ENCODE assay signal across 12 mouse cellular contexts in the genomic region with DNA sequence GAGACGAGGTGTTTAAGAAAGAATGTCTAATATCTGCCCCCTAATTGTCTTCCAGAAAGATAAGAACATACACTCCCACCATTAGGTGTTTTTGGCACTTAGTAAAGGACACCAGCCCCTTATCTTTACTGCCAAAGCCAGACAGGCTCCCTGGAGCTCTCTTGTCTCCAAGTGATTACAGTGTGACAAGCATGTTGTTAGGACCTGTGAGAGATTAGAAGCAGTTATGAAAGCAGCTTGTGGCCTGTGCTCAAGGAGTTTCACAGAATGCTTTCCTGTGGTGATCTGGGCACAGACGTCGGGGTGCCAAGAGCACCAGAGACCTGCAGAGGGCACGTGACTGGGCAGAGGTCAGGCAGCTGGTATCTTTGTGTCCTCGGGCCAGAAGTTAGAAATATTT. TPM values are rescaled to one million over a fixed set of nuclear protein-coding genes. Genes with fewer than 3 reads are reported as not detected.
A peak's percentile ranks its signal among the peaks of the same experiment; 100 is the strongest.
DNase-seq lines count a peak whose midpoint lies in the region; ATAC-seq and TF ChIP-seq lines count a peak whose summit lies in the region.
"Had no signal": no experiment of that assay in that cellular context is flagged by ENCODE, and none has a peak within 500 bp of the region (broad histone marks: within the 10 kb centered on the region; RNA-seq: fewer than 3 reads in every experiment).

No protein-coding gene starts in this region.

- H3K27ac ChIP-seq in stomach, embryonic 14.5 days (ENCODE audit: low read length) = no peak overlapping the region
- H3K27ac ChIP-seq in stomach, postnatal 0 days (replicated peaks) = no peak overlapping the region
- peak overlapping the region; percentile 50 for H3K27ac ChIP-seq in intestine, postnatal 0 days (ENCODE audit: low read depth, low read length)
- H3K27ac ChIP-seq in stomach, embryonic 16.5 days (ENCODE audit: low read length) = peak overlapping the region; percentile 47; the same call in 1 of the 2 replicates
- H3K27ac ChIP-seq in layer of hippocampus, adult 2 months = no peak overlapping the region
- H3K27ac ChIP-seq: hindbrain, embryonic 14.5 days; midbrain, embryonic 13.5 days had no signal

- DNase-seq in embryo, embryonic 10.5 days (ENCODE audit: low spot score) = peak; percentile 22
- DNase-seq in embryo, embryonic 11 days = no peak
- no peak for DNase-seq in stomach, postnatal 0 days (ENCODE audit: low spot score)
- DNase-seq in retina, postnatal 1 day = no peak
- no peak for DNase-seq in layer of hippocampus, adult 2 months (ENCODE audit: low spot score in 2 of 2)
- DNase-seq: cerebellum, adult 11-12 months had no signal

- no peak for TF ChIP-seq EP300 in stomach, postnatal 0 days (optimal IDR thresholded peaks at IDR 0.05)

- H3K4me3 ChIP-seq in stomach, embryonic 14.5 days (ENCODE audit: low read depth, low read length) = no peak overlapping the region
- H3K4me3 ChIP-seq in stomach, postnatal 0 days (ENCODE audit: low read depth, low read length) = no peak overlapping the region
- no peak overlapping the region for H3K4me3 ChIP-seq in intestine, postnatal 0 days (ENCODE audit: low read depth, low read length)
- no peak overlapping the region for H3K4me3 ChIP-seq in stomach, embryonic 16.5 days (replicated peaks; ENCODE audit: low read length)
- no peak overlapping the region for H3K4me3 ChIP-seq in layer of hippocampus, adult 2 months
- H3K4me3 ChIP-seq: midbrain, embryonic 13.5 days had no signal

- H3K36me3 ChIP-seq in stomach, embryonic 14.5 days (ENCODE audit: control insufficient read depth, insufficient read depth, low read length) = no peaks in the 10 kb centered on the region; the same call in 1 of the 2 replicates
- no peaks in the 10 kb centered on the region for H3K36me3 ChIP-seq in stomach, postnatal 0 days (ENCODE audit: control insufficient read depth, insufficient read depth, low read length)
- H3K36me3 ChIP-seq in intestine, postnatal 0 days (ENCODE audit: control insufficient read depth, insufficient read depth) = no peaks in the 10 kb centered on the region; the same call in 1 of the 2 replicates
- H3K36me3 ChIP-seq in stomach, embryonic 16.5 days (ENCODE audit: control insufficient read depth, insufficient read depth, low read length) = no peaks in the 10 kb centered on the region

- ATAC-seq in stomach, embryonic 14.5 days (ENCODE audit: insufficient number of reproducible peaks, insufficient read depth, low FRiP score, low read depth) = peak; percentile 51; the same call in 1 of the 2 replicates
- ATAC-seq in stomach, postnatal 0 days (ENCODE audit: low FRiP score, low TSS enrichment) = no peak
- ATAC-seq in intestine, postnatal 0 days = peak; percentile 60
- ATAC-seq in stomach, embryonic 16.5 days (ENCODE audit: insufficient read depth, low FRiP score) = peak; percentile 68; the same call in 1 of the 2 replicates
- ATAC-seq: midbrain, embryonic 13.5 days had no signal

- no peaks in the 10 kb centered on the region for H3K9me3 ChIP-seq in stomach, embryonic 14.5 days (ENCODE audit: control insufficient read depth, low read depth, low read length)
- no peaks in the 10 kb centered on the region for H3K9me3 ChIP-seq in stomach, postnatal 0 days (ENCODE audit: control insufficient read depth, low read length)
- H3K9me3 ChIP-seq in intestine, postnatal 0 days (ENCODE audit: control insufficient read depth) = no peaks in the 10 kb centered on the region
- no peaks in the 10 kb centered on the region for H3K9me3 ChIP-seq in stomach, embryonic 16.5 days (replicated peaks; ENCODE audit: control insufficient read depth, low read length)
- H3K9me3 ChIP-seq: midbrain, embryonic 13.5 days had no signal

- no peaks in the 10 kb centered on the region for H3K4me1 ChIP-seq in stomach, embryonic 14.5 days (ENCODE audit: control insufficient read depth, insufficient read depth, low read length)
- no peaks in the 10 kb centered on the region for H3K4me1 ChIP-seq in stomach, postnatal 0 days (replicated peaks; ENCODE audit: control insufficient read depth, insufficient read depth)
- H3K4me1 ChIP-seq in intestine, postnatal 0 days (replicated peaks; ENCODE audit: control insufficient read depth, insufficient read depth, low read length) = peaks cover 6% of the 10 kb centered on the region; the same call in 1 of the 2 replicates
- H3K4me1 ChIP-seq in stomach, embryonic 16.5 days (ENCODE audit: control insufficient read depth, insufficient read depth, low read length) = no peaks in the 10 kb centered on the region

- no peak for TF ChIP-seq CTCF in stomach, postnatal 0 days (IDR thresholded peaks at IDR 0.05; ENCODE audit: low read depth)
- TF ChIP-seq CTCF in intestine, postnatal 0 days (IDR thresholded peaks at IDR 0.05; ENCODE audit: low read depth) = no peak
- no peak for TF ChIP-seq CTCF in layer of hippocampus, adult 2 months (conservative IDR thresholded peaks at IDR 0.05)

- H3K27me3 ChIP-seq in stomach, embryonic 14.5 days (ENCODE audit: control insufficient read depth, insufficient read depth, low read length) = no peaks in the 10 kb centered on the region
- no peaks in the 10 kb centered on the region for H3K27me3 ChIP-seq in stomach, postnatal 0 days (ENCODE audit: control insufficient read depth, insufficient read depth, low read length)
- H3K27me3 ChIP-seq in intestine, postnatal 0 days (replicated peaks; ENCODE audit: control insufficient read depth, insufficient read depth, low read length) = no peaks in the 10 kb centered on the region
- no peaks in the 10 kb centered on the region for H3K27me3 ChIP-seq in stomach, embryonic 16.5 days (ENCODE audit: control insufficient read depth, insufficient read depth, low read length)
- H3K27me3 ChIP-seq: midbrain, embryonic 13.5 days had no signal

- H3K4me2 ChIP-seq in stomach, embryonic 14.5 days (replicated peaks; ENCODE audit: low read depth, low read length) = no peak overlapping the region
- no peak overlapping the region for H3K4me2 ChIP-seq in stomach, postnatal 0 days (replicated peaks; ENCODE audit: low read depth)
- 0 out of 2 replicates have a peak overlapping the region, but pooled peaks have one; percentile 17 for H3K4me2 ChIP-seq in intestine, postnatal 0 days (replicated peaks; ENCODE audit: low read depth)
- no peak overlapping the region for H3K4me2 ChIP-seq in stomach, embryonic 16.5 days (ENCODE audit: low read depth, low read length)
- H3K4me2 ChIP-seq: hindbrain, embryonic 14.5 days; midbrain, embryonic 13.5 days had no signal

- no peak overlapping the region for H3K9ac ChIP-seq in stomach, embryonic 14.5 days (replicated peaks; ENCODE audit: low read depth, low read length)
- H3K9ac ChIP-seq in stomach, postnatal 0 days (ENCODE audit: low read length) = no peak overlapping the region
- H3K9ac ChIP-seq in intestine, postnatal 0 days (ENCODE audit: low read depth, low read length) = no peak overlapping the region
- H3K9ac ChIP-seq in stomach, embryonic 16.5 days (ENCODE audit: low read length) = no peak overlapping the region
- H3K9ac ChIP-seq: hindbrain, embryonic 14.5 days; midbrain, embryonic 13.5 days had no signal

- WGBS in stomach, embryonic 14.5 days = 54% methylated on average over 5 of the region's 5 CpGs
- WGBS in stomach, postnatal 0 days = 51% methylated on average over 5 of the region's 5 CpGs
- 22% methylated on average over 5 of the region's 5 CpGs for WGBS in intestine, postnatal 0 days
- WGBS in stomach, embryonic 16.5 days = 46% methylated on average over 5 of the region's 5 CpGs

RNA-seq across cellular contexts. Expression of a gene that starts 49.1 kb away (rescaled TPM):
- 5.6 and 5.7 TPM in 2 replicates for polyA plus RNA-seq in stomach, embryonic 14.5 days (2014; fragmentation: Nextera tagmentation; extraction: Ambion mirVana)
- 3.3 TPM in 2 replicates for polyA plus RNA-seq in stomach, postnatal 0 days (2015; fragmentation: Nextera tagmentation; extraction: Ambion mirVana)
- polyA plus RNA-seq in intestine, postnatal 0 days (2015; fragmentation: Nextera tagmentation; extraction: Ambion mirVana) = 0.77 and 1.5 TPM in 2 replicates
- 1.5 and 2.2 TPM in 2 replicates for polyA plus RNA-seq in stomach, embryonic 16.5 days (2015; fragmentation: Nextera tagmentation; extraction: Ambion mirVana)
- 1 to 10 TPM; 1.1 to 1.4 TPM for total RNA-seq in layer of hippocampus, adult 2 months (2021)
- polyA plus RNA-seq: testis, adult 2 months had no signal

RNA-seq across cellular contexts. Expression of a gene that starts 49.9 kb away (rescaled TPM):
- 5.0 TPM in 2 replicates for polyA plus RNA-seq in stomach, embryonic 14.5 days (2014; fragmentation: Nextera tagmentation; extraction: Ambion mirVana)
- 2.6 and 3.2 TPM in 2 replicates for polyA plus RNA-seq in stomach, postnatal 0 days (2015; fragmentation: Nextera tagmentation; extraction: Ambion mirVana)
- polyA plus RNA-seq in intestine, postnatal 0 days (2015; fragmentation: Nextera tagmentation; extraction: Ambion mirVana) = 1.7 TPM in 2 replicates
- polyA plus RNA-seq in stomach, embryonic 16.5 days (2015; fragmentation: Nextera tagmentation; extraction: Ambion mirVana) = 3.2 and 3.6 TPM in 2 replicates
- total RNA-seq in layer of hippocampus, adult 2 months (2021) = 10 to 100 TPM; 64.3 to 65.7 TPM

Comparison
In these comparisons a context has a peak if more than half of its experiments do, and no peak if none do; other contexts are left out.
1. H3K27ac ChIP-seq: peak in intestine, postnatal 0 days (single experiment) and stomach, embryonic 16.5 days (single experiment); none in stomach, embryonic 14.5 days (single experiment), stomach, postnatal 0 days (single experiment) and layer of hippocampus, adult 2 months (single experiment).